Mouse (Mus musculus) liver, postnatal 0 days (tissue): ENCODE results near the gene Ihh.

Experiments used
- CTCF ChIP-seq: sonication (generic); IDR thresholded peaks from 2 replicates; pipeline ENCODE4 v1.5.1; 2016; ENCODE audit warnings: antibody characterized with exemption, low read depth
- EP300 ChIP-seq: IDR thresholded peaks from 2 replicates; pipeline ENCODE4 v1.6.1; 2016; ENCODE audit warnings: antibody characterized with exemption, low read depth, mild to moderate bottlenecking

GRCm38 (mm10) chr1:74964494-74965215 lies 13.2 kb upstream of the Ihh start:
- TF ChIP-seq EP300 (no peak), CTCF (peak; percentile 81)
